Mouse (Mus musculus): ENCODE measurements around the gene Ticrr. TPM values are rescaled to one million over a fixed set of nuclear protein-coding genes. Genes with fewer than 3 reads are reported as not detected.
A peak's percentile ranks its signal among the peaks of the same experiment; 100 is the strongest.

Ticrr gene
- under 1 TPM; 0.49 to 0.50 TPM for total RNA-seq (2021)
- long read RNA-seq, experiment 1 = 0 reads
- long read RNA-seq, experiment 2 = 0 reads

- DNase-seq = peak; percentile 96 to 98
These were observed at the start of gene Ticrr for GRCm38 (mm10) chr7:79659578-79660290. Gene Ticrr (plus strand): TSS chr7:79660196.

- DNase-seq = no peak
These were observed 48.1 kb upstream of the Ticrr start for GRCm38 (mm10) chr7:79611901-79612300.

- peak; percentile 72 to 76 for DNase-seq
These were observed 47.2 kb upstream of the Ticrr start for GRCm38 (mm10) chr7:79612783-79613182.

DNA sequence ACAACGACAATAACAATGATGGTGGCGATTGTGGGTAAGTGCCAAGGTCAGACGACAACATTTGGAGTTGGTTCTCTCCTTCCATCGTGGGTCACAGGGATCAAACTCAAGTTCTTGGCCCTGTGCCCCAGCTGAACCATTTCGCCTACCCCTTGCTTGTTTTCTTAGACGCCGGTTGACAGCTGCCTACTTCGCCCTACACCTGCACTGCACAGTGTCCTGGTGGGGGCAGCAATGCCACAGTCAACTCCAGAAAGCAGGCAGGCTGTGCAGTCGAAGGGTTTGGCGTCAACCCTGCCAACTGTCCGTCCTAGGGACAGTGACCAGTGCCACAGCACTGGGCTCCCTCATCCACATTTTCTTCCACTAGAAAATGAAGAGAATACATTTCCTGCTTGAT lies 46.7 kb upstream of the Ticrr start:
- peak in 1 of 2 experiments; percentile 44 for DNase-seq

- peak in 1 of 2 experiments; percentile 66 for DNase-seq
These were observed 45.0 kb upstream of the Ticrr start for GRCm38 (mm10) chr7:79615008-79615407.

DNA sequence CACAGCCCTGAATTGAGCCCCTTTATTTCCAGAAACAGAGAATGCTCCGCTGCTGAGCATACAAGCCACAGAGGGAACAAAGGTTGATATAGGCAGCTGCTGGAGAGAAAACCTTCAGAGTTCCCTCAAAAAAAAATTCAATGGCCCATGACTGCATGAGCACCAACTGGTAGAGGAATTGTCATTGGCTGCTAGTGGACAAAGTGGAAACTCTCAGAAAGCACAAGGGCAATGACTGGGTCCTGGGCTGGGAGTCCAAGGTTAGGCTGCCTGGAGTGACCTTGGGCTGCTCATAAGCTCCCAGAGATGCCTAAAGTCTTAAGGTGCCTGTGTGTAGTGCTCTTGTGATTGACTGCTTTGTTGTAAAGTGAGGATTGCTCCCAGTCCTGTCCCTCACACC lies 44.1 kb upstream of the Ticrr start:
- peak; percentile 70 to 74 for DNase-seq

GRCm38 (mm10) chr7:79617418-79617817 lies 42.6 kb upstream of the Ticrr start, which contains the start of gene Rhcg:
Gene Rhcg (minus strand): TSS chr7:79617657.
- DNase-seq = peak; percentile 38 to 73

DNA sequence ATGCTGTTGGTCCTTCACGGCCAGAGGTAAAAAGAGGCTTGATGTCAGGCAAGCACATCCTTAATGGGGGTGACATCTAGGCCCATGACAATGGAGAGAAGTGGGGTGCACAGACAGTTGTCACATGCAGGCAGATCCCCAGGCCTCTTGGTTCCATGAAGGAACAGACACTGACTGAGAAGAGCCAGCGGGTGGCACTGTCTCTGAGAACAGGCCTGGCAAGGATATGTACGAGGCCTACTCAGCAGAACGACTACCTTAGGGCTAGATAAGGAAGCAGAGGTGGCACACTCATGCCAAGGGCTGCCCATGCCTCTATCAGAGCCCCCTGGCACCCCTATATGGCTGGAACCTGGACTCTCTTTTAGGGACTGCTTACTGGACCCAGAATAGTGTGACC lies 40.5 kb upstream of the Ticrr start:
- no peak for DNase-seq

GRCm38 (mm10) chr7:79623086-79623485 lies 36.9 kb upstream of the Ticrr start:
- no peak for DNase-seq

DNA sequence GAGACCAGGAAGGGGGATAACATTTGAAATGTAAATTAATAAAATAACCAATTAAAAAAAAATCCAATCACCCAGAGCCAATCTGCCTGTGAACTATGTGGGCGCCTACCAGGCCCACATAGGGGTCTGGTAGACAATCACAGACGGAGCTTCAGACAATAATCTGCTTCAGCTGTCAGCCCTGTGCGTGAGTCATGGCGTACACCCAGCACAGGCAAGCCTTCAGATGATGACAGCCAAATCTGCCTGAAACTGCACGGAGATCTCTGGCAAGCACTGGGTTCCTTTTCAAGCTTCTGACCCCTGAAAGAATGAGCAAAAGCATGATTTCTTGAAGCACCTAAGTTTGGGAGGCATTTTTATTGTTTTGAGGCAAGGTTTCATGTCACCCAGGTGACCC lies 33.8 kb upstream of the Ticrr start:
- no peak for DNase-seq

DNA sequence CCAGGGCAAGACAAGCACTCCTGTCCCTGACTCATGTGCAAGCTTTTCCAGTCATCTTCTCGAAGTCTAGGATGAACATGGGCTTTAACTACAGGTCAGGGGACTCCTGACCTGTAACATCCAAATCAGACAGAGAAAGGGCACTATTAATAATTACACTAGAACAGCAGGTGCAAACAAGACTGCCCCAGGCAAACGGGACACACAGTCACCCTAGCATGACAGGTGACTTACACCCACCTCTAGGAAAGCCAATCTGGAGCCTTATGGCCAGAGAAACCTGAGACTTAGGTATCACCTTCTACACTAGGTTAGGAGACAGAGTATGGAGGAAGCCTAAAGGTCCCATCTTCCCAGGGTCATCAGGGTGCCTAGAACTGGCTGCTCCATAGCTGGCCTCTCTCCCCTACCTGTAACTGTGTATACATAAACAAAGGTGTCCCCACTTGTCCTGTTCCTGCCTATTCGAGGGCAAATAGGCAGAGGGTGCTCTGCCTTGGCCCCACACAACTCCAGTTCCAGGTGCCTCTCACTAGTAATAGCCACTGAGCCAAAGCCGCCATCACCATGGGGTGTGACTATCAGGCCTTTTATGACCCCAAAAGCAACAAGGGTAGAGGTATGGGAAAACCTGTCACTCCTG lies 31.6 kb upstream of the Ticrr start:
- DNase-seq = no peak

- no peak for DNase-seq
These were observed 28.1 kb upstream of the Ticrr start for GRCm38 (mm10) chr7:79631773-79632348.

GRCm38 (mm10) chr7:79647233-79647632 lies 12.8 kb upstream of the Ticrr start:
- DNase-seq = no peak

- peak; percentile 54 to 74 for DNase-seq
These were observed 11.0 kb upstream of the Ticrr start for GRCm38 (mm10) chr7:79649005-79649404.

GRCm38 (mm10) chr7:79654185-79654584 lies 5.8 kb upstream of the Ticrr start:
- DNase-seq = no peak

GRCm38 (mm10) chr7:79654586-79654985 lies 5.4 kb upstream of the Ticrr start:
- DNase-seq = no peak

DNA sequence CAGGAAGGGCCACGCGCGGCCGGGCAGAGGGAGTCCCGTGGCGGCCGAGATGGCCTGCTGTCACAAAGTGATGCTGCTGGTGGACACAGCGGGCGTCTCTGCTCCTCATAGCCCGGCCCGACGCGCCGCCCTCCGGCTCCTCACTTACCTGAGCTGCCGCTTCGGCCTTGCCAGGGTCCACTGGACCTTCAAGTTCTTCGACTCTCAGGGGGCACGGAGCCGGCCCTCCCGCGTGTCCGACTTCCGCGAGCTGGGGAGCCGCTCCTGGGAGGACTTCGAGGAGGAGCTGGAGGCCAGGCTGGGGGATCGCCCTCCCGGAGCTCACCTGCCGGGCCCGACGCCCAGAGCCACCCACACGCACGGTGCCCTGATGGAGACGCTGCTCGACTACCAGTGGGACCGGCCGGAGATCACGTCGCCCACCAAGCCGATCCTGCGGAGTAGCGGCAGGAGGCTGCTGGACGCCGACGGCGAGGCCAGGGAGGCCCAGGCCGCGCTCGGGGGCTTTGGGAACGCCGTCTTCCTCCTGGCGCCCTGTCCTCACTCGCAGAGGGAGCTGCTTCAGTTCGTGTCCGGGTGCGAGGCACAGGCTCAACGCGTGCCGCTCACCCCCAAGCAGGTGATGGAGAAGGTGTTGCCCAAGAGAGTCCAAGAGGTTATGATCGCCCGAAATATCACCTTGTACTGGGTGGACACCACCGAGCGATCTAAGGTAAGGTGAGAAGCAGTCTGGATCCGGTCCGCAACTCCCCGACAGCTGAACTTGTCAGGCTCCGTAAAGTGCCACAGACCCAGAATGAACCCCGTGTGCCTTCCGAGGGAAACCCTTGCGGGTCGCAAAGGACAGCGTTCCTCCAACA lies 525 bp downstream of the Ticrr start:
- no peak for DNase-seq

DNA sequence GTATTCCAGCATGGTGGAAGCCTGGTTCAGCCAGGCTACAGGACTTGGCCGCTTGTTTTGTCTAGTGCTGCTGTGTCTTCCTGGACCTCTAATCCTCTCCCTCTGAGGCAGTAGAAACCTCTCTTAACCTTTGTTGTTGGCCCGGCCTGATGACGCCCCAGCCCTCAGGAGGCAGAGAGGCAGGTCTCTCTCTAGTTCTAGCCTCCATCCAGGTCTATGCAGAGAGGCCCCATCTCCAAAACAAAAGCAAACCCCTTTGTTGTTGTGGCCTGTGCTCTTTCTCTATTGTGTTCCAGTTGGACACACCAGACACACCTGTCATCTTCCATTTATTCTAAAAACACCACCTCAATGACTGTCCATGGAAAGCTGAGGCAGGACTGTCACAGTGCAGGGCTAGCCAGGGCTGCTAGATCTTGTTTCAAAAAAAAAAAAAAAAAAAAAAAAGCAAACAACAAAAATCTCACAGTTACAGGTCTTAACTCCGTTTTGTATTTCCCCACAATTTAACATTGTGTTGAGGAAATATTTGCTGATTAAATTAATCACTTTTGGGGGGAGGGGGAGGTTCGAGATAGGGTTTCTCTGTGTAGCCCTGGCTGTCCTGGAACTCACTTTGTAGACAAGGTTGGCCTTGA lies 1.4 kb downstream of the Ticrr start:
- DNase-seq = no peak

GRCm38 (mm10) chr7:79666690-79667089 lies 6.7 kb downstream of the Ticrr start:
- DNase-seq = no peak

- no peak for DNase-seq
These were observed 11.1 kb downstream of the Ticrr start for GRCm38 (mm10) chr7:79670900-79671604.

- peak; percentile 12 to 32 for DNase-seq
These were observed 19.2 kb downstream of the Ticrr start for GRCm38 (mm10) chr7:79679186-79679585.
